Mouse (Mus musculus): Measurements from ENCODE around the gene Stag3. TPM values are rescaled to one million over a fixed set of nuclear protein-coding genes. Genes with fewer than 3 reads are reported as not detected.

Stag3 gene
- polyA plus RNA-seq, 1 experiment from 2014 or later: 3.6 TPM

DNA sequence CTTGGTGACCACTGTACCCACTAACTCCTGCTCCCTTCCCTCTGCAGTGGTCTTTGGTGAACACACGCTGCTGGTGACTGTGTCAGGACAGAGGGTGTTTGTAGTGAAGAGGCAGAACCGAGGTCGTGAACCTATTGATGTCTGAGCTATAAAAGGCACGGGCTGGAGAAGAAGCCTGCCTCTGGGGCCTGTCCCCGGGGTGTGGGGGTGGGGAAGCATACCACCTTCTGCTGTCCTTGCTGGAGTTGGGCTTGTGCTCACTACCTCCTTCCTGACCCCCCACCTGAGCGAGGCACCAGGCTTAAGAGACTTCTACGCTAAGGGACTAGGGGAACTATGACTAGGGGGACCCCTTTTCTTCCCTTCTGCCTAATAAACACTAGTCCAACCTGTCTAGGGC, 21.0 kb upstream of the Stag3 start:
- 48% methylated on average over 7 of the region's 7 CpGs for WGBS
- no peaks in the 10 kb centered on the region for H3K9me3 ChIP-seq

DNA sequence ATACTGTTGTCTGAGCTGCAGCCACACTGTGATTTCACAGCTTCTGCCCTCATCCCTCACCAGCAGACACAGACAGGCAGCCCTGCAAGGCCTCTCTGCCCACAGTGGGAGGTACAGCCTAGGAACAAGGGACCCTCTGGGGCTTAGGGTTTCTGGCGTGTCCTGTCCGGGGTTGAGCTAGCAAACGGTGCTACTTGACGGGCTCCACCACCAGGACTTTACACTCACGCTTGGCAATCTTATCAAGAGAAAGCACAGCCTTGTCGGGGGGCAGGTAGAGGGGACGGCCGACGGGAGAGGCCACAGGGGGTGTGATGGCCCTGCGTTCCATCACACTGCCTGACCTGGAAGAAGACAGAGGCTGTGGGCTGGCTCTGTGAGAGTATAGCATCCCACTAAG, 20.0 kb upstream of the Stag3 start:
- Histone ChIP-seq H3K9ac (0 out of 2 replicates have a peak overlapping the region, but pooled peaks have one; percentile 13), H3K27ac (no peak overlapping the region), H3K27me3 (replicated peaks) (no peaks in the 10 kb centered on the region), H3K9me3 (no peaks in the 10 kb centered on the region), H3K4me1 (peaks cover 34% of the 10 kb centered on the region), H3K4me2 (replicated peaks) (no peak overlapping the region; the same call in 1 of the 2 replicates), H3K4me3 (0 out of 2 replicates have a peak overlapping the region, but pooled peaks have one; percentile 5), H3K36me3 (peaks cover 44% of the 10 kb centered on the region)
- 86% methylated on average over 10 of the region's 10 CpGs for WGBS
- ATAC-seq (ENCODE audit: low FRiP score, low read depth): no peak

More for the DNA sequence above, 21.0 kb upstream of the Stag3 start:
- H3K36me3 ChIP-seq: peaks cover 44% of the 10 kb centered on the region
- no peak overlapping the region for H3K4me2 ChIP-seq (replicated peaks)
- no peak overlapping the region for H3K9ac ChIP-seq
- peaks cover 33% of the 10 kb centered on the region for H3K4me1 ChIP-seq
- H3K27me3 ChIP-seq (replicated peaks): no peaks in the 10 kb centered on the region
- no peak for ATAC-seq (ENCODE audit: low FRiP score, low read depth)
- H3K27ac ChIP-seq: no peak overlapping the region
- H3K4me3 ChIP-seq: no peak overlapping the region

DNA sequence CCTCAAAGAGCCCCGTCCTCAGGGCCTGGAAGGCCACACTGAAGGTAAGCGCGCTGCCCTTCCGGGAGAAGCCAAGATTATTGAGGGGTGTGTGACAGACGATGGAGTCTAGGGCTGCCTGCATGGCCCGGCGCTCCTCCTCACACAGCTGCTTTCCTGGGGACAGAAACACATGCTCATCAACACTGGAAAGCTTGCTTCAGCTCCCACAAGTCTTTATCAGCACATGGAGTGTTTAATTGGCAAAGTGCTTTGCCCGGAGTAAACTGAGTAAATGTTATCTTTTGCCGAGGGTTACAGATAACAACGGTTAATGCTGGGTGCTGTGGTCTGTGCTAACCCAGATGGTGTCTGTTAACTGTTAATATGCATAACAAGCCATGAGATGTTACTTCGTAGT, 19.2 kb upstream of the Stag3 start:
- Histone ChIP-seq H3K4me1 (peaks cover 34% of the 10 kb centered on the region), H3K9me3 (no peaks in the 10 kb centered on the region), H3K4me2 (replicated peaks) (no peak overlapping the region), H3K4me3 (no peak overlapping the region), H3K36me3 (peaks cover 47% of the 10 kb centered on the region), H3K9ac (no peak overlapping the region), H3K27ac (no peak overlapping the region), H3K27me3 (replicated peaks) (no peaks in the 10 kb centered on the region)
- 92% methylated on average over 11 of the region's 11 CpGs for WGBS
- ATAC-seq (ENCODE audit: low FRiP score, low read depth): no peak

DNA sequence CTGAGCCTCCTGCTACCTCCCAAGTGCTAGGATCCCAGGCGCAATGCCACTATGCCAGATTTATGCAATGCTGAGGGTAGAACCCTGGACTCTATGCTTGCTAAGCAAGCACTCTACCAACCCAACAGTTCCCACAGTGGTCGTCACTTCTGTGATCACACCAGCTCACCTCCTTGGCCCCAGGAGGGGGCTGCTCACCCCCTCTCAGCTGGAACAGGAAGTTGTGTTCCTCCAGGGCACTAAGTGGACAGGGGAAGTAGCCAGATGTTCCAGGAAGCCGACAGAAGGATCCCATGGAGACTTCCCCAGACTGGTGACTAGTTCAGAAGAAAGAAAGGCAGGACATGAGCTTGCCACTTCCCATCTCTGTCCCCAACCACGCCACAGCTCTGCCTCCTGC, 18.0 kb upstream of the Stag3 start:
- H3K4me1 ChIP-seq: peaks cover 22% of the 10 kb centered on the region
- H3K27ac ChIP-seq: no peak overlapping the region
- H3K9me3 ChIP-seq: no peaks in the 10 kb centered on the region
- 87% methylated on average over 4 of the region's 4 CpGs for WGBS
- no peak overlapping the region for H3K4me3 ChIP-seq
- no peaks in the 10 kb centered on the region for H3K27me3 ChIP-seq (replicated peaks)
- H3K36me3 ChIP-seq: peaks cover 52% of the 10 kb centered on the region
- H3K9ac ChIP-seq: peak overlapping the region; percentile 97; the same call in 1 of the 2 replicates
- ATAC-seq (ENCODE audit: low FRiP score, low read depth): no peak
- peak overlapping the region; percentile 100 for H3K4me2 ChIP-seq (replicated peaks)

DNA sequence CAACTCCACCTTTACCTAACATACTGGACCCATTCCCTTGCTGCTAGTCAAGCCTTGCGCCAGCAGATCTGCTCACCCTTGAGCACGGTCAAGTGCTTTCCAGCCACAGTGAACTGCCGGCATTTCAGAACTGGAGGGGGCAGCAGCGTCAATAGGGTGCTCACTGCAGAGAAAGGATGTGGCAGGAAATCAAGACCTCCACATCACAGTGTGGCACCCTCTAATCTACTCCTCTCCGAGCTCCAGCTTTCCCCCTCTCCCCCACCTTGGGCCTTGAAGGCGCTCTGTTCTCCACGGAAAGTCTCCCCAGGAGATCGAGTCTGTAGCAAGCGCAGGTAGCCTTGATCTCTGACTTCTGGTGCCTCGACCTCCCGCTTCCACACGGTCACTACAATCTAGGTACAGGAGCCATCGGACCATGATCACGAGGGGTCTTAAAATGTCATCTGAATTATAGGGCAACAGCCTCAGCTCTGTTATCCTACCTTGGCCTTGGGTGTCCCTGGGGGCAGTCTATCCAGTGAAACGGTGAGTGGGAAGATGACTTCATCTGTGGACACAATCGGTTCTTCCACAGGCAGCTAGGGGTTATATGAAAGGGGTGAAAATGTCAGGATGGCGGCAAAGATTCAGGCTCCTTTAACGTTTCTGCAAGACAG, 17.3 kb upstream of the Stag3 start:
- WGBS: 72% methylated on average over 18 of the region's 18 CpGs
- Histone ChIP-seq H3K9ac (peak overlapping the region; percentile 97), H3K4me2 (replicated peaks) (peak overlapping the region; percentile 100), H3K9me3 (no peaks in the 10 kb centered on the region), H3K36me3 (peaks cover 52% of the 10 kb centered on the region), H3K4me1 (peaks cover 21% of the 10 kb centered on the region), H3K27ac (no peak overlapping the region), H3K27me3 (replicated peaks) (no peaks in the 10 kb centered on the region), H3K4me3 (peak overlapping the region; percentile 97)
- no peak for ATAC-seq (ENCODE audit: low FRiP score, low read depth)

DNA sequence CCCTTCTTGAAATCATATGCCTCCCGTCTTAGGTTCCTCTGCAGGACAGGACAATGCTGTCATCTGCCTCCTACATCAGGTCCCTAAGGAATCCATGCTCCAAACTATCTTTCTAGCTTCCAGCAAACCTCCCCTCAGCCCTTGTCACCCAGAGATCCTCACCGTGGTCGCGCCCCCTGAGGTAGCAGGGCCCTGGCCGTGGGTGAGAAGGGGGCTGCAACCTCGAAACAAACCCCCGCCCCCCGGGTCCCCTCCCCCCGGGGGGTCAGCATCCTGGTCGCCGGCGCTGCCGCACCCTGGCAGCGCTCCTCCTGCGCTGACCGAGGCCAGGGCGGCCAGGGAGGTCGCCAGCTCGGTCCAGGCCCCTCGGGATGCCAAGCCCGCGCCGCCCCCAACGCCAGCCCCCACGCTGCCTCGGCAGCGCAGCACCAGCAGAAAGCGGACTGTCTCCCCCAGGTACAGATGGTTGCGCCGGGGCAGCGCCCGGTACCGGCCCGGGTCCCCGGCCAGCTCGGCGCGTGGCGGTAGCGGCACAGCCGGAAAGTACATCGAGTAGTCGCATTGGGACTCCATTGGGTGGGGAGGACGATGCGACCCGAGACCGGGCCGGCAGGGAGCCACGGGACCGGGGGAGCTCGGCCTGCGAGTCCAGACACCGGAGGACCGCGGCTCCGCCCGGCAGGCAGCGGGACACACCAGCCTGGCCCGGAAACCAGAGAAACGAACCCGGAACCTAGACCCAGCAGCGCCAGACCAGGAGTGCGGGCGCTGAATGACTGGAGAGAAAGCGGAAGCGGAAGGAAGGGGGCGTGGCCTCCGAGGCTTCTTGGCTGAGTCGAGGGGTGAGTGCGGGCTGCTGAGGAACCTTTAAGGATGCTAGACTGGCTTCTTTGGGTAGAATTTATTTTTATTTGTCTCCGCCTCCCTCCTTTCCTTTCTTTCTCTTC, 16.5 kb upstream of the Stag3 start, which contains the start of gene BC037034:
Gene BC037034 (minus strand): TSS at position 774 of the 947 bp plus-strand sequence.
- Histone ChIP-seq H3K4me2 (replicated peaks) (peak within 1 kb of the TSS; percentile 100), H3K27me3 (replicated peaks) (no peaks in the 10 kb centered on the region), H3K9me3 (no peaks in the 10 kb centered on the region), H3K4me1 (peaks cover 21% of the 10 kb centered on the region), H3K36me3 (peaks cover 46% of the 10 kb centered on the region), H3K4me3 (peak within 1 kb of the TSS; percentile 97), H3K27ac (peak within 1 kb of the TSS; percentile 32; the same call in 1 of the 2 replicates), H3K9ac (peak within 1 kb of the TSS; percentile 97)
- peak; percentile 88 for ATAC-seq (ENCODE audit: low FRiP score, low read depth)
- WGBS: under 1% methylated on average over 65 of the region's 71 CpGs

DNA sequence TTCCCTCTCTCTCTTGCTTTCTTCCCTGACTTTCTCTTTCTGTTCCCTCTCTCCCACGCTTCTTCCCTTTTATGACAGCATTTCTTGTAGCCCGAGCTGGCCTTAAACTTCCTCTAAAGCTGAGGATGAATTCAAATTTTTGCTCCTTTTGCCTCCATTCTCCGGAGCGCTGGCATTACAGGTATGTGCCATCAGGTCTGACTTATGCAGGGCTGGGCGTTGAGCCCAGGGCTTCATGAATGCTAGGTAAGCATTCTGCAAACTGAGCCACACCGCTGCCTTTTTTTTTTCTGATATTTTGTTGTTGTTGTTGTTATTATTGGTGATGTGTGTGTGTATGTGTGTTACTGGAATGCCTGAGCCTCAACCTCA, 15.8 kb upstream of the Stag3 start:
- no peak for ATAC-seq (ENCODE audit: low FRiP score, low read depth)
- Histone ChIP-seq H3K27me3 (replicated peaks) (no peaks in the 10 kb centered on the region), H3K9me3 (no peaks in the 10 kb centered on the region), H3K4me2 (replicated peaks) (peak overlapping the region; percentile 100), H3K4me1 (peaks cover 21% of the 10 kb centered on the region), H3K4me3 (peak overlapping the region; percentile 97), H3K36me3 (peaks cover 39% of the 10 kb centered on the region), H3K9ac (peak overlapping the region; percentile 97), H3K27ac (no peak overlapping the region)
- WGBS: 13% methylated on average over 6 of the region's 6 CpGs

DNA sequence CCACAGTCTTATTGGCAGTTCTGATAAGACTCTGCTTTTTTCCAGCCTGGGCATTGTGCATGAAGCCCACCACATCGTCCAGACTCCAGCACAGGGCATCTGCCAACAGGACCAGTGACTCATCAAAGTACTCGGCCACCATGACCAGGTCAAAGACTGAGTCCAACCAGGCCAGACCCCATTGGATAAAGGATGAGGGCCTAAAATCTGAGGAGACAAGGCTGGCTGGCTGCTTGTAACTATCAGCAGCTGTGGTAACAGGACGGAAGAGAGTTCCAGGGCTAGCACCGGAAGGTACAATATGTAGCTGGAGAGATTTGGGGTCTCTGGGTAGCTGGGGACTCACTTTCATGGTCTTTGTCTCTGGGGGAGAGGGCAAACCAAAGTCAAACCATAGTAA, 14.3 kb upstream of the Stag3 start:
- H3K27me3 ChIP-seq (replicated peaks): no peaks in the 10 kb centered on the region

DNA sequence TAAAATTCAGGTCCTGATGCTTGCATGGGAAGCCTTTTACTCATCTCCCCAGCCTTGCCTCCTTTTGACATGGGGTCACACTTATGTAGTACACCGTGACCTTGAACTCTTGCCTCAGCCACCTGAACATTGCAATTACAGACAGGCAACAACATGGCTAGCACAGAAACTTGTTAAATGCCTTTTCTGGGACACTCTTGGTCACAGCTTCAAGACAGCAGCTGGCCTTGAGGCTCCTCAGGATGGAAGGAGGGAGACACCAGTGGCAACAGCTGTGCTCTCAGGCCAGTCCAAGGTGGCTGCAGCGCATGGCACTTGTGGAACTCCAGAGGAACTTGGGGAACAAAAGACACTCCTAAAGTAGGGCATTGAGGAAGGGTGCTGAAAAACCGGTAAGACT, 12.9 kb upstream of the Stag3 start:
- Histone ChIP-seq H3K4me2 (replicated peaks) (no peak overlapping the region), H3K27me3 (replicated peaks) (no peaks in the 10 kb centered on the region), H3K4me1 (peaks cover 20% of the 10 kb centered on the region), H3K9ac (no peak overlapping the region), H3K27ac (no peak overlapping the region), H3K9me3 (no peaks in the 10 kb centered on the region), H3K4me3 (no peak overlapping the region), H3K36me3 (peaks cover 10% of the 10 kb centered on the region)
- WGBS: 89% methylated on average over 3 of the region's 3 CpGs
- no peak for ATAC-seq (ENCODE audit: low FRiP score, low read depth)

More for the DNA sequence above, 14.3 kb upstream of the Stag3 start:
- Histone ChIP-seq H3K4me3 (no peak overlapping the region), H3K4me2 (replicated peaks) (no peak overlapping the region), H3K9me3 (no peaks in the 10 kb centered on the region), H3K27ac (no peak overlapping the region), H3K4me1 (peaks cover 21% of the 10 kb centered on the region), H3K36me3 (peaks cover 24% of the 10 kb centered on the region), H3K9ac (no peak overlapping the region)
- ATAC-seq (ENCODE audit: low FRiP score, low read depth): no peak
- 97% methylated on average over 4 of the region's 4 CpGs for WGBS

DNA sequence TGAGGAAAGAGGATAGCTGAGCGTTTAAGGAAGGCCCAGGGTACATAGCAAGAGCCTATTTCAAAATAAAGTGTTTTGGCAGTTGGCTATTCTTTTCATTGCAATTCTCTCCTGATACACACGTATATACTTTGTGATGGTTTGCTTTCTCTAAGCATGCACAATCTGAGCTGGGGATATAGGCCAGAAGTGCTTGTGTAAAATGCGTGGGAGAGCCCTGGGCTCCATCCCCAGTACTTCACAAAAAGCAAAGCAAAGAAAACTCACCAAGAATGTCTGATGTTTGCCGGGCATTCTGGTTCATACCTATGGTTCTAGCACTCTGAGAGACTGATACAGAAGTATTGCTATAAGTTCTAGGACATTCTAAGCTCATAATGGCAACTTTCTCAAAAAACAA, 11.1 kb upstream of the Stag3 start:
- 82% methylated on average over 4 of the region's 4 CpGs for WGBS
- ATAC-seq (ENCODE audit: low FRiP score, low read depth): no peak
- Histone ChIP-seq H3K9me3 (no peaks in the 10 kb centered on the region), H3K9ac (no peak overlapping the region), H3K4me3 (no peak overlapping the region), H3K27ac (no peak overlapping the region), H3K4me2 (replicated peaks) (no peak overlapping the region), H3K36me3 (peaks cover 9% of the 10 kb centered on the region), H3K27me3 (replicated peaks) (no peaks in the 10 kb centered on the region), H3K4me1 (peaks cover 20% of the 10 kb centered on the region)

DNA sequence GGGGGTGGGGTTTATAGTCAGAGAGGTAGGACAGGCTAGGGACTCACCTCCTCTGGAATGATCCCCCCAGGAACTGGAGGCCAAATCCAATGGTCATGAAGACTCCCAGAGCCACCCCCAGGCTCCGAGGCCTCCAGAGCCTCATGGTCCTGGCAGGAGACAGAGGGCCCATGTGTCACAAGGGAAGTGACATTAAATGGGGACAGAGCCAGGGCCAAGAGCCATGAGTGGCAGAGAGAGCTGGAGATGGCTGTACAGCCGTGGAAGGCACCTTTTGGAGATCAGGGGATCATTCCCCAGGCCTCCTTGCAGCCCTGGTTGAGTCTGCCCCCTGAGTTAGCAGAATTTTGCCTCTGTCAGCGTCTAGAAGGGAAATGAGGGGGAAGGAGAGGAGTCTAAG, 8.8 kb upstream of the Stag3 start:
- Histone ChIP-seq H3K36me3 (peaks cover 12% of the 10 kb centered on the region), H3K9ac (no peak overlapping the region), H3K4me3 (no peak overlapping the region), H3K27ac (no peak overlapping the region), H3K4me2 (replicated peaks) (peak overlapping the region; percentile 47; the same call in 1 of the 2 replicates), H3K9me3 (no peaks in the 10 kb centered on the region), H3K27me3 (replicated peaks) (no peaks in the 10 kb centered on the region), H3K4me1 (peaks cover 33% of the 10 kb centered on the region)
- WGBS: 69% methylated on average over 3 of the region's 3 CpGs
- no peak for ATAC-seq (ENCODE audit: low FRiP score, low read depth)

DNA sequence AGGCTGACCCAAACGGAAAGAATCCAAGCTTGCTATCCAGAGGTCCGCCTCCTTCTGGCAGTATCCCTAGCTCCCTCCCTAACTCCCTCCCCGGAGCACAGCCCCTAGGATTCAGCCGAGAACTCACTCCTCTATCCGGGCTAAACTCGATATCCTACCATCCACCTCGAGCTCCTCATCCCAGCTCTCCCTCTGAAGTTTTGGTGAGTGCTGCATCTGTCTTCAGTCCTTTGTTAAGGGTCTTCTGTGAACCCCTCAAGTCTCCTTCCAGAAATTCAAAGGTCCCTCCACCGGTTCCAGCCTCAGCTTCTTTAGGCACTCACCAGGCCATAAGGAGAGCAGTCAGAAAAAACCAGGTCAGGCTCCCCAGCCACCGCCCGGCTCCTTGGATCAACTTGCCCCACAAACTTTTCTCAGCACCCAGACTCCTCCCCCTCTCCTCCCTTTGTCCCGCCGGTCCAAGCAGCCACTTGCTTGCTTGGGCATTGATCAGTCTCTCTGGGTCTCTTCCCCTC, 7.6 kb upstream of the Stag3 start, which contains the start of gene Gal3st4:
Gene Gal3st4 (minus strand): TSS at position 432 of the 515 bp plus-strand sequence.
- Histone ChIP-seq H3K4me2 (replicated peaks) (peak within 1 kb of the TSS; percentile 47), H3K9me3 (no peaks in the 10 kb centered on the region), H3K27me3 (replicated peaks) (no peaks in the 10 kb centered on the region), H3K9ac (peak within 1 kb of the TSS; percentile 42), H3K4me3 (peak within 1 kb of the TSS; percentile 14; the same call in 1 of the 2 replicates), H3K27ac (no peak within 1 kb of the TSS), H3K36me3 (peaks cover 24% of the 10 kb centered on the region), H3K4me1 (peaks cover 45% of the 10 kb centered on the region)
- WGBS: 2% methylated on average over 12 of the region's 12 CpGs
- no peak for ATAC-seq (ENCODE audit: low FRiP score, low read depth)
